Mouse (Mus musculus) T-helper 17 cell (primary cell): Measurements from ENCODE around the gene Ccdc167.

Source experiments
- in situ Hi-C, 2 experiments: fragments of 300-600 bp; cut with MboI, MseI; formaldehyde crosslinking; loops; 1 replicate in 1 of 2; 2 replicates in 1 of 2; pipeline ENCODE4 v1.15.1; 2025; ENCODE audit warnings: high pct_unique_total_duplicates in 2 of 2

Ccdc167 gene

GRCm38 (mm10) chr17:29716732-29717445 lies at the start of gene Ccdc167:
TSS of gene Ccdc167 (minus strand) at chr17:29717044.
- in situ Hi-C loops = no loop called here

GRCm38 (mm10) chr17:29765380-29765779 lies 48.5 kb upstream of the Ccdc167 start:
- in situ Hi-C loops = no loop called here

- in situ Hi-C loops = loop anchor here in 1 of 2 experiments (5.0 kb wide), 1 partner anchor 120 kb away; no protein-coding TSS in a partner anchor
Observed at GRCm38 (mm10) chr17:29762551-29762950, 45.7 kb upstream of the Ccdc167 start.

- in situ Hi-C loops = loop anchor here in 1 of 2 experiments (5.0 kb wide), 1 partner anchor 120 kb away; no protein-coding TSS in a partner anchor
Observed at GRCm38 (mm10) chr17:29761938-29762337, 45.1 kb upstream of the Ccdc167 start.

- in situ Hi-C loops = loop anchor here in 1 of 2 experiments (5.0 kb wide), 1 partner anchor 122 kb away; no protein-coding TSS in a partner anchor
Observed at GRCm38 (mm10) chr17:29760404-29761375, 43.8 kb upstream of the Ccdc167 start.

- in situ Hi-C loops = loop anchor here in 1 of 2 experiments (5.0 kb wide), 1 partner anchor 122 kb away; no protein-coding TSS in a partner anchor
Observed at GRCm38 (mm10) chr17:29759963-29760362, 43.1 kb upstream of the Ccdc167 start.

- in situ Hi-C loops = no loop called here
Observed at GRCm38 (mm10) chr17:29756381-29756780, 39.5 kb upstream of the Ccdc167 start.

GRCm38 (mm10) chr17:29754510-29754909 lies 37.7 kb upstream of the Ccdc167 start:
- in situ Hi-C loops = no loop called here

GRCm38 (mm10) chr17:29747466-29747865 lies 30.6 kb upstream of the Ccdc167 start:
- in situ Hi-C loops = no loop called here

GRCm38 (mm10) chr17:29737849-29738804 lies 21.3 kb upstream of the Ccdc167 start:
- in situ Hi-C loops = no loop called here

GRCm38 (mm10) chr17:29736448-29737014 lies 19.7 kb upstream of the Ccdc167 start:
- in situ Hi-C loops = no loop called here

- in situ Hi-C loops = no loop called here
Observed at GRCm38 (mm10) chr17:29732522-29732921, 15.7 kb upstream of the Ccdc167 start.

- in situ Hi-C loops = no loop called here
Observed at GRCm38 (mm10) chr17:29731953-29732325, 15.1 kb upstream of the Ccdc167 start.

GRCm38 (mm10) chr17:29731266-29731952 lies 14.6 kb upstream of the Ccdc167 start:
- in situ Hi-C loops = no loop called here

GRCm38 (mm10) chr17:29730510-29731265 lies 13.8 kb upstream of the Ccdc167 start:
- in situ Hi-C loops = no loop called here

GRCm38 (mm10) chr17:29728082-29728481 lies 11.2 kb upstream of the Ccdc167 start:
- in situ Hi-C loops = no loop called here

- in situ Hi-C loops = no loop called here
Observed at GRCm38 (mm10) chr17:29725027-29725620, 8.3 kb upstream of the Ccdc167 start.

GRCm38 (mm10) chr17:29724610-29725009 lies 7.8 kb upstream of the Ccdc167 start:
- in situ Hi-C loops = no loop called here
